Mouse (Mus musculus) neural tube, embryonic 11.5 days (tissue): Measurements from ENCODE around the gene Xrcc3. TPM values are rescaled to one million over a fixed set of nuclear protein-coding genes. Genes with fewer than 3 reads are reported as not detected.

ENCODE experiments used
- ATAC-seq: fragments of 200-750 bp; cut with Nextera tagmentation; 2 replicates; pipeline ENCODE4 v1.8.0; 2017; ENCODE audit warnings: moderate number of reproducible peaks, mild to moderate bottlenecking, moderate TSS enrichment, moderate library complexity; ENCODE audit not compliant: insufficient read depth, low FRiP score, low TSS enrichment
- DNase-seq: peaks from one replicate; pipeline ENCODE4 v3.0.0-alpha.2; 2015; ENCODE audit warnings: low spot score
- H3K27ac ChIP-seq: fragments of 300-500 bp; sonication (generic); 2 replicates; pipeline ENCODE4 v1.5.1; 2014; ENCODE audit warnings: low read depth, mild to moderate bottlenecking, low read length
- H3K27me3 ChIP-seq: fragments of 300-500 bp; sonication (generic); 2 replicates; pipeline ENCODE4 v1.6.1; 2014; ENCODE audit warnings: mild to moderate bottlenecking, low read length, mixed read lengths; ENCODE audit not compliant: control insufficient read depth, insufficient read depth
- H3K36me3 ChIP-seq: fragments of 300-500 bp; sonication (generic); 2 replicates; pipeline ENCODE4 v1.6.1; 2014; ENCODE audit warnings: mild to moderate bottlenecking, low read length, moderate library complexity, mixed read lengths; ENCODE audit not compliant: control insufficient read depth, insufficient read depth
- H3K4me1 ChIP-seq: fragments of 300-500 bp; sonication (generic); 2 replicates; pipeline ENCODE4 v1.6.1; 2014; ENCODE audit warnings: low read length, mixed read lengths; ENCODE audit not compliant: control insufficient read depth, insufficient read depth
- H3K4me2 ChIP-seq: fragments of 300-500 bp; sonication (generic); 2 replicates; pipeline ENCODE4 v1.6.1; 2014; ENCODE audit warnings: low read depth, mild to moderate bottlenecking, moderate library complexity
- H3K4me3 ChIP-seq: fragments of 300-500 bp; sonication (generic); 2 replicates; pipeline ENCODE4 v1.5.1; 2014; ENCODE audit warnings: low read depth, low read length
- H3K9ac ChIP-seq: fragments of 300-500 bp; sonication (generic); 2 replicates; pipeline ENCODE4 v1.6.1; 2014; ENCODE audit warnings: mild to moderate bottlenecking, low read length
- H3K9me3 ChIP-seq: fragments of 300-500 bp; sonication (generic); 2 replicates; pipeline ENCODE4 v1.6.1; 2016; ENCODE audit warnings: low read length; ENCODE audit not compliant: control insufficient read depth
- WGBS: fragments of 180-500 bp; shearing (Covaris S2); extraction: QIAGEN DNeasy Blood & Tissue Kit; methylation state at CpG from one replicate; pipeline ENCODE4 v1.1.7; 2014; 5-methylcytosine and 5-hydroxymethylcytosine counted together
- polyA plus RNA-seq: library from polyadenylated mRNA; unstranded; fragments of >200 nt; fragmentation: Nextera tagmentation; extraction: Ambion mirVana; gene quantifications from 2 replicates; pipeline ENCODE4 v1.2.1, GENCODE M21; 2014

Xrcc3 gene
- polyA plus RNA-seq, 1 experiment from 2014 or later = 12.8 TPM

DNA sequence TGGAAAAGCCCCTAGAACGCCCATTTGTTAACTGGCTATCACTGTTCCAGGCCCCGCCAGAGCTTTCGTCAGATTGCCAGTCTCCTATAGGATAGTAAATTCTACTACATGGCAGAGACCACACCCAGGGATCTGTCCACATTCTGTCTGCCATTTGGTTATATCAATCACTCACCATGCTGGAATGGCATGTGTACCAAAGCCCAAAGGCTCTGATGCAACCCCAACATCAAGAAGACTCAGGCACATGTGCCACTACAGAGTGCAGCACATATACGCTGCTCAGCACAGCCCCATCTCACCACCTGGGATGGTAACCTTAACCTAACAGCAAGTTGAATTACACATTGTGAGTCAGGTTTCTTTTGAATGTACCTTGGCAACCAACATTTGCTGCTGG lies 32.3 kb upstream of the Xrcc3 start:
- WGBS = 86% methylated on average over 4 of the region's 4 CpGs
- no peak overlapping the region for H3K27ac ChIP-seq
- H3K36me3 ChIP-seq = no peaks in the 10 kb centered on the region
- no peaks in the 10 kb centered on the region for H3K27me3 ChIP-seq
- no peaks in the 10 kb centered on the region for H3K9me3 ChIP-seq
- DNase-seq (no peak), ATAC-seq (no peak)
- no peak overlapping the region for H3K9ac ChIP-seq
- no peak overlapping the region for H3K4me3 ChIP-seq
- H3K4me2 ChIP-seq = no peak overlapping the region
- no peaks in the 10 kb centered on the region; the same call in 1 of the 2 replicates for H3K4me1 ChIP-seq

DNA sequence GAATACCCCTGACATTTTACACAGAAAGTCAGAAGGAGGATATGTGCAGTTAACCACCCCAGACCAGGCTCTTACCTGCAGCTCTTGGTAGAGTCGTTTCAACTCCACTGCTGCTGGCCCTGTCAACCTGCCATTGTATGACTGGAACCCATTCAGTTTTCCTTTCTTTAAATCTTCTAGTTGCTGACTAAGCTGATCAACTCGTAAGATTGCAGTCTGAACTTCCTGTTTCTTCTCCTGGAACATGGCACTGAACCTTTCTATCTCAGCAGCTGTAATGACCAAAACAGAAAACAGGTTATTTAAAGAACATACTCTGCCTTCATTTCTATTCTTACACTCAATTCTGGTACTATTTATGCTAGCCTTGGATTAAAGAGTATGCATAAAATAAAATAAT lies 29.8 kb upstream of the Xrcc3 start:
- DNase-seq = no peak

DNA sequence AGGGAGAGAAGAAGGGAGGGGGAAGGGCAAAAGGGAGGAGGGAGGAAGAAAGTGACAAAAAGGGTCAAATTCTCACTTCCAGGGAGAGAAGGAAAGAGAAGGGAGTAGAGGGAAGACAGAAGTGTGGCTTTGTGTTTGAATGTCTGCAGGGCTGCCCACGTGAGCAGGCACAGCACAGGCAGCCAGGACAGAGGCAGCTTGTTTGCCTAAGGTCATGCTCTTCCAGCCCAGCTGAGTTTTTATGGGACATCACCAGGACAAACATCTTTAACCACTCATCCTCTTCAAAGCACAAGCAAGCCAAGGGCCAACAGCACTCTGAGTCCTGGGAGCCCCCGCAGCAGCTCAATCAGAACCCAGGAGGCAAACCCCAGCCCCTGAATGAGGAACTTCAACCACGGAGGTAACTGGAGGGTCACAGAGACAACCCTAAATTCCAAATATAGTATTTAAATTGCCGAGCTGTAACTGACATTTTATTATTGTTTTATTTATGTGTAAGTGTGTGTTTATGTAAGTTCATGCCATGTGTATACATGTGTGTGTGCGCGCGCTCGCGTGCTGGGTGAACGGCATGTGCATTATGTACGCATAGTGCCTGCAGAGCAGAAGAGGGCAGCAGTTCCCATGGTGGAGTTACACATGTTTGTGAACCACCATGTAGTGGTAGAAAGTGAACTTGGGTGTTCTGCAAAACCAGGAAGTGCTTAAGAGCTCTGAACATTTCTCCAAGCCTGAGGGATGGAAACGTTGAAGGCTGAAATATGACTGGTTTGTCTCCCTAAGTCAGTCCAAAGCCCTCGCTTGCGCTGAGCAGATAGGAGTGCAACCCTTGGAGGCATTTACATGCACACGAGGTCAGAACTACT lies 29.1 kb upstream of the Xrcc3 start:
- Histone ChIP-seq H3K9me3 (no peaks in the 10 kb centered on the region), H3K4me3 (no peak overlapping the region), H3K27ac (no peak overlapping the region), H3K4me1 (no peaks in the 10 kb centered on the region), H3K4me2 (no peak overlapping the region), H3K9ac (no peak overlapping the region), H3K27me3 (no peaks in the 10 kb centered on the region), H3K36me3 (no peaks in the 10 kb centered on the region)
- ATAC-seq = no peak
- 80% methylated on average over 15 of the region's 15 CpGs for WGBS
- no peak for DNase-seq

More for the DNA sequence above, 29.8 kb upstream of the Xrcc3 start:
- Histone ChIP-seq H3K4me2 (no peak overlapping the region), H3K4me1 (no peaks in the 10 kb centered on the region; the same call in 1 of the 2 replicates), H3K9me3 (no peaks in the 10 kb centered on the region), H3K27ac (no peak overlapping the region), H3K36me3 (no peaks in the 10 kb centered on the region), H3K4me3 (no peak overlapping the region), H3K27me3 (no peaks in the 10 kb centered on the region), H3K9ac (no peak overlapping the region)
- no peak for ATAC-seq
- 69% methylated on average over 2 of the region's 2 CpGs for WGBS

DNA sequence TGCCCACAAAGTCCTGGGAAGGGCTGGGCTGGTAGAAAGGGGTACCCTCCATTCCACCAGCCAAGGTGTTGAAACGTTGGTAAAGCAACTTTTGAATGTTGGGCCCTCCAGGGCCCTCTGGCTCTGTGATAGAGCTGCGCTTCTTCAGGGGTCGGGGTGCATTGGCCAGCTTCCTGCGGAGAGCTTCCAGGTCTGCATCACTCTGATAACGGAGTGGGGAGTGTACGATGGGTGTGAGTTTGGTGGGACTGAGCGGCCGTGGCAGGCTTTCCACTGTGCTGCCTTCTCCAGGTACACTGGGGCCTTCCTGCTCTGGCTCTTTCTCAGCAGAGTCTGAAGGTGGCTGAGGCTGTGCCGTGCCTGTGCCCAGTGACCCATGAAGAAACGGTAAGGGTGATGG lies 19.8 kb upstream of the Xrcc3 start:
- Histone ChIP-seq H3K27ac (no peak overlapping the region), H3K9ac (no peak overlapping the region), H3K9me3 (no peaks in the 10 kb centered on the region), H3K4me1 (peaks cover 3% of the 10 kb centered on the region; the same call in 1 of the 2 replicates), H3K4me3 (no peak overlapping the region), H3K4me2 (no peak overlapping the region), H3K36me3 (peaks cover 6% of the 10 kb centered on the region), H3K27me3 (no peaks in the 10 kb centered on the region)
- DNase-seq = no peak
- 87% methylated on average over 10 of the region's 10 CpGs for WGBS
- no peak for ATAC-seq

DNA sequence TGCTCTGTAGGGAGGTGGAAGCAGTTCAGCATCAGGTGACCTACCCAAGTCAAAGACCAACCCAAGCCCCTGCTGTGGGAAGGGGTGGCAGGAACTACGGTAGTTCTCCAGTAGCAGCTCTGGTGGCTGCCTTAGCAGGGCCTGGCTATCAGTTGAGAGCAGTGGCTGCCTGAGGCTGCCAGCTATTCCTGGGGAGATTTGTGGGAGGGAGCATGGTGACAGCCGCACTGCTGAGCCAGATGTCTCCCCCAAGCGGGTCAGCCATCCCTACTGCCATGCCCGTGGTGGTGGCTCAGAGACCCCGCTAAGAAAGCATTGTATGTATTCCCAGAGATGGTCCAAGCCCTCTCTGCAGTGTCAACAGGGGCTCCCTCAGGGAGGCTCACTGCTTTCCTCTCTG lies 19.0 kb upstream of the Xrcc3 start:
- Histone ChIP-seq H3K27ac (no peak overlapping the region), H3K9ac (no peak overlapping the region), H3K4me1 (peaks cover 3% of the 10 kb centered on the region; the same call in 1 of the 2 replicates), H3K27me3 (no peaks in the 10 kb centered on the region), H3K36me3 (peaks cover 12% of the 10 kb centered on the region), H3K4me3 (no peak overlapping the region), H3K9me3 (no peaks in the 10 kb centered on the region), H3K4me2 (no peak overlapping the region)
- ATAC-seq = no peak
- DNase-seq = no peak
- 79% methylated on average over 5 of the region's 5 CpGs for WGBS

DNA sequence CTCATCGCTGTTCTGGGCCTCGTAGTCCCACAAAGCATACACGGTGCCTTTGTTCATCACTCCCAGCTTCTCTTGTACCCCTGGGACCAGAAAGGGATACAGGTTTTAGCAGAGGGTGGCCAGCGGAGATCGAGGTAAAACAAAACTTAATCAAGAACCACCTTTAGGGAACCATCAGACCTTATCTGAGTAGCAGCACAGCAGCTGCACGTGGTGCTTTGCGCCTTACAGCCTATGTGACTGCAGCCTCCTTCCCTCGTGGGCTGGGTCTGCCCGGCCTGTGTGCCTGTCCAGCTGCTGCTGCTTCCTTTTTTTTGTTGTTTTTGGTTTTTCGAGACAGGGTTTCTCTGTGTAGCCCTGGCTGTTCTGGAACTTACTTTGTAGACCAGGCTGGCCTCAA lies 16.7 kb upstream of the Xrcc3 start:
- DNase-seq = no peak
- Histone ChIP-seq H3K9ac (no peak overlapping the region), H3K36me3 (peaks cover 20% of the 10 kb centered on the region), H3K27ac (no peak overlapping the region), H3K4me2 (no peak overlapping the region), H3K4me1 (peaks cover 3% of the 10 kb centered on the region; the same call in 1 of the 2 replicates), H3K4me3 (no peak overlapping the region), H3K9me3 (no peaks in the 10 kb centered on the region), H3K27me3 (no peaks in the 10 kb centered on the region)
- WGBS = 91% methylated on average over 10 of the region's 10 CpGs
- no peak for ATAC-seq

DNA sequence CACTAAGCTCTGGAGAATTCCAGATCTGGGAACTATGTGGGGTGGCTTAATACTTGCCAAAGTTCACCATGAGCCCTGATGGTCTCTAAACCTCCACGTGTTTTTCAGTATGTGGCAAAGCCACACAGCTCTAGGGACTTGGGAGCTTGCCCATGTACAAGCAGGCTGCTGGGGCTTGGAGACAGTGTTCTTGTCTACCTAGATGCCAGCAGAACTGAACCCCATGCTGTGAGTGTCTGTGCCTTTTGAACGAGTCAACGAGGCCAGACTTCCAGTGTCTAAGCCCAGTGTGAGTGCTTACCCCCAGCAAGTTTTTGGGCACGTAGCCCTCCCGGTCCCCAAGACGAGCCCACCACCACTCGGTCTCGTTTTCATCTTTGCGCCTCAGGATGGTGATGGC lies 16.3 kb upstream of the Xrcc3 start:
- DNase-seq = no peak
- Histone ChIP-seq H3K9me3 (no peaks in the 10 kb centered on the region), H3K4me3 (no peak overlapping the region), H3K36me3 (peaks cover 23% of the 10 kb centered on the region), H3K9ac (no peak overlapping the region), H3K4me1 (peaks cover 3% of the 10 kb centered on the region; the same call in 1 of the 2 replicates), H3K4me2 (no peak overlapping the region), H3K27me3 (no peaks in the 10 kb centered on the region), H3K27ac (0 out of 2 replicates have a peak overlapping the region, but pooled peaks have one; percentile 8)
- 92% methylated on average over 9 of the region's 9 CpGs for WGBS
- no peak for ATAC-seq

DNA sequence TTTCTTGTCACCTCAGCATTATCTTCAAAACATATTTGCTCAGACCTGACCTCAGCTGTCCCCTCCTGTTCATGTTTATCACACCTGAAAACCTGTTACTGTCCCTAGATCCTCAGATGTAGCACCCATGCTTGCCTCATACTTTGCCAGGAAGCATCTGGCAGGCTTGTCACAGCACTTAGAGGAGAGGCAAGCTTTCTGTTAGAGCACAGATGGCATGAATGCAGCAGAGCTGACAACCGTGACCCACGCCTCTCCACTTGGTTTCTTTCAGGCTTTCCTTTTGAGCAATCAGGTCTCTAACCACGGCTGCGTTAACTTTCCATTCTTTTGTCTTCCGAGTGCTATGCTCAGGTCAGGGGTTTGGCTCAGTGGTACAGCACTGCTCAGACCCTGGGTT lies 15.8 kb upstream of the Xrcc3 start:
- WGBS = 63% methylated on average over 5 of the region's 5 CpGs
- Histone ChIP-seq H3K9ac (no peak overlapping the region), H3K4me3 (no peak overlapping the region), H3K27me3 (no peaks in the 10 kb centered on the region), H3K4me2 (no peak overlapping the region), H3K27ac (0 out of 2 replicates have a peak overlapping the region, but pooled peaks have one; percentile 8), H3K9me3 (no peaks in the 10 kb centered on the region), H3K36me3 (peaks cover 27% of the 10 kb centered on the region), H3K4me1 (peaks cover 3% of the 10 kb centered on the region; the same call in 1 of the 2 replicates)
- ATAC-seq (no peak), DNase-seq (no peak)

DNA sequence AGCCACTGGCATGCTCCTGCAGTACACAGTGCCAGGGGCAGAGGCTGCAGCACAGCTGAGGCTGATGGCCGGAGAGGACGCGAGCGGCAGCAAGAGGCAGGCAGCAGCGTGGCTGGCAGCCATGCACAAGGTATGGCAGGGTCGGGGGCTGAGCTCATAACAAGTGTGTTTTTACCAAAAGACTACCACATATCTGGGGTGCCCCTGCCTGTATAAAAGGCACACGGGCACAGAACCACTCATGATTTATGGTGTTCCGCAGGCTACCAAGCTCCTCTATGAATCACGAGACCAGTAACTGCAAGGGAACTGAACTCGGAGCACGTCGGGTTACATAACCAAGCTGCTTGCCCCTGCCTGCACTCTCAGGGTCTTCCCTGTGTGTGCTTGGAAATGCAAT lies 13.9 kb upstream of the Xrcc3 start:
- DNase-seq = no peak
- WGBS = 94% methylated on average over 12 of the region's 12 CpGs

More for the DNA sequence above, 13.9 kb upstream of the Xrcc3 start:
- H3K4me3 ChIP-seq = no peak overlapping the region
- H3K9me3 ChIP-seq = no peaks in the 10 kb centered on the region
- no peak overlapping the region for H3K9ac ChIP-seq
- ATAC-seq = no peak
- H3K4me1 ChIP-seq = peaks cover 3% of the 10 kb centered on the region; the same call in 1 of the 2 replicates
- peaks cover 27% of the 10 kb centered on the region for H3K36me3 ChIP-seq
- no peak overlapping the region for H3K4me2 ChIP-seq
- H3K27me3 ChIP-seq = no peaks in the 10 kb centered on the region
- H3K27ac ChIP-seq = no peak overlapping the region
